Mouse (Mus musculus) midbrain, embryonic 13.5 days (tissue): ENCODE data around the gene Tarm1. TPM values are rescaled to one million over a fixed set of nuclear protein-coding genes. Genes with fewer than 3 reads are reported as not detected.

Source experiments
- polyA plus RNA-seq: library from polyadenylated mRNA; unstranded; fragments of >200 nt; fragmentation: Nextera tagmentation; extraction: Ambion mirVana; gene quantifications from 2 replicates; pipeline ENCODE4 v1.2.1, GENCODE M21; 2015

Tarm1 gene
- polyA plus RNA-seq, 1 experiment from 2014 or later, result not detected

Other genes with a start within 250 kb of the Tarm1 start
- gene Myadm, start 213.5 kb downstream of the Tarm1 start, polyA plus RNA-seq, result 21.8 and 23.8 TPM in 2 replicates
- gene Prkcg, start 213.4 kb downstream of the Tarm1 start, polyA plus RNA-seq, result 0.66 and 1.7 TPM in 2 replicates
- 4.3 and 5.2 TPM in 2 replicates for gene Cacng7, start 169.7 kb downstream of the Tarm1 start, polyA plus RNA-seq
- 12.9 and 13.9 TPM in 2 replicates for gene Cacng8, start 111.9 kb downstream of the Tarm1 start, polyA plus RNA-seq
- gene Cacng6, start 78.4 kb downstream of the Tarm1 start, polyA plus RNA-seq, result not detected in 2 replicates
- gene Oscar, start 113.5 kb upstream of the Tarm1 start, polyA plus RNA-seq, result 0.26 and 0.42 TPM in 2 replicates
- gene Ndufa3, start 114.7 kb upstream of the Tarm1 start, polyA plus RNA-seq, result 440 and 458 TPM in 2 replicates
- 30.8 and 38.9 TPM in 2 replicates for gene Tfpt, start 127.3 kb upstream of the Tarm1 start, polyA plus RNA-seq
- 114 and 117 TPM in 2 replicates for gene Prpf31, start 127.4 kb upstream of the Tarm1 start, polyA plus RNA-seq
- gene Cnot3, start 142.6 kb upstream of the Tarm1 start, polyA plus RNA-seq, result 48.7 and 57.8 TPM in 2 replicates
- gene Leng1, start 163.2 kb upstream of the Tarm1 start, polyA plus RNA-seq, result 16.5 and 16.8 TPM in 2 replicates
- gene Tmc4, start 174.9 kb upstream of the Tarm1 start, polyA plus RNA-seq, result 4.0 and 4.3 TPM in 2 replicates
- gene Tsen34, start 190.2 kb upstream of the Tarm1 start, polyA plus RNA-seq, result 205 and 225 TPM in 2 replicates
- gene Mboat7, start 190.9 kb upstream of the Tarm1 start, polyA plus RNA-seq, result 53.4 and 54.5 TPM in 2 replicates
- 994 and 1,009 TPM in 2 replicates for gene Rps9, start 201.4 kb upstream of the Tarm1 start, polyA plus RNA-seq
- 0.15 and 0.37 TPM in 2 replicates for gene Pirb, start 217.8 kb upstream of the Tarm1 start, polyA plus RNA-seq